Mouse (Mus musculus) cerebellum, adult 2 months (tissue): ENCODE measurements at regions not wholly inside any gene's neighbourhood (a gene's known extent, or its start where the extent isn't known, plus 50 kb on each side); places are given as distances from the start of the nearest gene placed in this dataset.

Experiments
- CTCF ChIP-seq: fragments of 200-500 bp; IDR thresholded peaks from 2 replicates; pipeline ENCODE4 v1.5.1; 2011; ENCODE audit warnings: low read depth, mild to moderate bottlenecking, control low read depth, low read length, moderate library complexity, borderline replicate concordance; ENCODE audit not compliant: insufficient read depth
- POLR2A ChIP-seq: fragments of 200-500 bp; IDR thresholded peaks from 2 replicates; pipeline ENCODE4 v1.6.1; 2011; ENCODE audit warnings: low read length, control low read depth, borderline replicate concordance; ENCODE audit not compliant: insufficient read depth

GRCm38 (mm10) chr5:80766591-80766990 is 253.3 kb upstream of the Adgrl3 start:
- TF ChIP-seq CTCF (no peak), POLR2A (no peak)
